Mouse (Mus musculus) frontal cortex, postnatal 14 days (tissue): ENCODE measurements around the gene Pwp2.
A peak's percentile ranks its signal among the peaks of the same experiment; 100 is the strongest.

Source experiments
- DNase-seq, 2 experiments: peaks; one replicate each; pipeline ENCODE4 v3.0.0; 2022; ENCODE audit warnings: low spot score in 2 of 2

Pwp2 gene

GRCm38 (mm10) chr10:78171057-78171456 lies 13.9 kb downstream of the Pwp2 start:
- DNase-seq: no peak

- DNase-seq: no peak
Observed at GRCm38 (mm10) chr10:78170445-78170844, 14.5 kb downstream of the Pwp2 start.

- peak; percentile 98 to 99 for DNase-seq
Observed at GRCm38 (mm10) chr10:78169281-78170042, 15.5 kb downstream of the Pwp2 start, which contains the start of gene D10Jhu81e. D10Jhu81e (minus strand) TSS chr10:78169782.

- DNase-seq: no peak
Observed at GRCm38 (mm10) chr10:78168792-78169191, 16.2 kb downstream of the Pwp2 start.

GRCm38 (mm10) chr10:78167775-78168174 lies 17.2 kb downstream of the Pwp2 start:
- DNase-seq: no peak

GRCm38 (mm10) chr10:78167333-78167732 lies 17.6 kb downstream of the Pwp2 start:
- no peak for DNase-seq

GRCm38 (mm10) chr10:78165256-78166005 lies 19.5 kb downstream of the Pwp2 start:
- no peak for DNase-seq

GRCm38 (mm10) chr10:78164786-78165185 lies 20.2 kb downstream of the Pwp2 start:
- DNase-seq: no peak

- DNase-seq: no peak
Observed at GRCm38 (mm10) chr10:78163923-78164322, 21.0 kb downstream of the Pwp2 start.

GRCm38 (mm10) chr10:78163241-78163640 lies 21.7 kb downstream of the Pwp2 start:
- DNase-seq: no peak

GRCm38 (mm10) chr10:78162646-78163045 lies 22.3 kb downstream of the Pwp2 start:
- no peak for DNase-seq

GRCm38 (mm10) chr10:78161096-78161495 lies 23.9 kb downstream of the Pwp2 start:
- DNase-seq: no peak

- DNase-seq: no peak
Observed at GRCm38 (mm10) chr10:78160369-78161095, 24.4 kb downstream of the Pwp2 start.

GRCm38 (mm10) chr10:78159906-78160305 lies 25.0 kb downstream of the Pwp2 start:
- DNase-seq: peak; percentile 68 to 83

GRCm38 (mm10) chr10:78159252-78159878 lies 25.6 kb downstream of the Pwp2 start:
- peak in 1 of 2 experiments; percentile 42 for DNase-seq

GRCm38 (mm10) chr10:78158041-78158440 lies 26.9 kb downstream of the Pwp2 start:
- no peak for DNase-seq

- no peak for DNase-seq
Observed at GRCm38 (mm10) chr10:78156926-78157325, 28.0 kb downstream of the Pwp2 start.

GRCm38 (mm10) chr10:78148834-78149766 lies 35.8 kb downstream of the Pwp2 start:
- no peak for DNase-seq

GRCm38 (mm10) chr10:78147908-78148441 lies 37.0 kb downstream of the Pwp2 start:
- DNase-seq: no peak

- DNase-seq: no peak
Observed at GRCm38 (mm10) chr10:78143727-78144505, 41.0 kb downstream of the Pwp2 start.
